Mouse (Mus musculus) stomach, postnatal 0 days (tissue): ENCODE data around the gene Nphs1.

Experiments used
- CTCF ChIP-seq: IDR thresholded peaks from 2 replicates; pipeline ENCODE4 v1.5.1; 2016; ENCODE audit warnings: antibody characterized with exemption, low read depth, mild to moderate bottlenecking, moderate library complexity
- EP300 ChIP-seq: optimal IDR thresholded peaks from 2 replicates; pipeline ENCODE3; 2016; ENCODE audit warnings: antibody characterized with exemption

- TF ChIP-seq CTCF, result no peak
- no peak for TF ChIP-seq EP300
Observed at GRCm38 (mm10) chr7:30421890-30422435, 36.2 kb upstream of the Nphs1 start.
